ENCODE assay signal across 11 mouse cellular contexts in genomic region chr12:98585302-98585701, GRCm38 (mm10). TPM values are rescaled to one million over a fixed set of nuclear protein-coding genes. Genes with fewer than 3 reads are reported as not detected.
DNase-seq lines count a peak whose midpoint lies in the region; ATAC-seq and TF ChIP-seq lines count a peak whose summit lies in the region.
"Had no signal": no experiment of that assay in that cellular context is flagged by ENCODE, and none has a peak within 500 bp of the region (broad histone marks: within the 10 kb centered on the region; RNA-seq: fewer than 3 reads in every experiment).

No protein-coding gene starts in this region.

- no peak overlapping the region for H3K27ac ChIP-seq in hindbrain, embryonic 11.5 days (ENCODE audit: low read depth, low read length)
- no peak overlapping the region for H3K27ac ChIP-seq in hindbrain, embryonic 16.5 days (ENCODE audit: low read depth, low read length)
- no peak overlapping the region for H3K27ac ChIP-seq in midbrain, postnatal 0 days (ENCODE audit: low read depth, low read length)
- no peak overlapping the region for H3K27ac ChIP-seq in midbrain, embryonic 10.5 days (replicated peaks)
- H3K27ac ChIP-seq: macrophage had no signal

- no peak overlapping the region for H3K4me2 ChIP-seq in hindbrain, embryonic 11.5 days (replicated peaks; ENCODE audit: low read depth, low read length)
- H3K4me2 ChIP-seq in hindbrain, embryonic 16.5 days (ENCODE audit: low read length) = no peak overlapping the region
- H3K4me2 ChIP-seq in midbrain, postnatal 0 days (ENCODE audit: low read depth, low read length, poor library complexity, severe bottlenecking) = no peak overlapping the region

- H3K4me3 ChIP-seq in hindbrain, embryonic 11.5 days (ENCODE audit: low read depth, low read length) = no peak overlapping the region
- no peak overlapping the region for H3K4me3 ChIP-seq in hindbrain, embryonic 16.5 days (ENCODE audit: low read length)
- H3K4me3 ChIP-seq in midbrain, postnatal 0 days (ENCODE audit: low read depth, low read length) = no peak overlapping the region
- H3K4me3 ChIP-seq in midbrain, embryonic 10.5 days = no peak overlapping the region

- 41% methylated on average over 3 of the region's 3 CpGs for WGBS in hindbrain, embryonic 11.5 days
- WGBS in hindbrain, embryonic 16.5 days = 41% methylated on average over 3 of the region's 3 CpGs
- 36% methylated on average over 3 of the region's 3 CpGs for WGBS in midbrain, postnatal 0 days
- WGBS in midbrain, embryonic 10.5 days = 36% methylated on average over 3 of the region's 3 CpGs

- H3K9me3 ChIP-seq in hindbrain, embryonic 11.5 days (ENCODE audit: control insufficient read depth, low read length) = no peaks in the 10 kb centered on the region
- H3K9me3 ChIP-seq in hindbrain, embryonic 16.5 days (ENCODE audit: control insufficient read depth, low read length) = no peaks in the 10 kb centered on the region
- no peaks in the 10 kb centered on the region for H3K9me3 ChIP-seq in midbrain, postnatal 0 days (ENCODE audit: low read length)
- no peaks in the 10 kb centered on the region for H3K9me3 ChIP-seq in midbrain, embryonic 10.5 days (replicated peaks)

- ATAC-seq in hindbrain, embryonic 11.5 days (ENCODE audit: low FRiP score) = no peak
- ATAC-seq in hindbrain, embryonic 16.5 days = no peak
- ATAC-seq in midbrain, postnatal 0 days (ENCODE audit: low FRiP score) = no peak
- ATAC-seq: activated CD4-positive, CD25-positive, alpha-beta regulatory T cell, adult 4 months had no signal

- peak; percentile 62 for TF ChIP-seq CTCF in midbrain, postnatal 0 days (IDR thresholded peaks at IDR 0.05)

- peak; percentile 53 for DNase-seq in hindbrain, embryonic 11.5 days (ENCODE audit: low spot score)
- DNase-seq in midbrain, postnatal 0 days (ENCODE audit: low spot score) = peak; percentile 54
- DNase-seq in midbrain, embryonic 10.5 days (ENCODE audit: low spot score) = no peak
- peak; percentile 4 for DNase-seq in c-Kit-positive CD71-positive TER-119-positive erythroid progenitor cells, embryonic 14.5 days (ENCODE audit: low spot score)
- peak; percentile 52 for DNase-seq in retina, postnatal 1 day
- DNase-seq in urinary bladder, postnatal 10 days (ENCODE audit: low spot score) = no peak
- no peak for DNase-seq in left cerebral cortex, postnatal 25 days (ENCODE audit: low spot score in 2 of 2)
- DNase-seq: gastrocnemius, postnatal 14 days had no signal

- H3K27me3 ChIP-seq in hindbrain, embryonic 11.5 days (ENCODE audit: control insufficient read depth, insufficient read depth, low read length) = no peaks in the 10 kb centered on the region
- H3K27me3 ChIP-seq in hindbrain, embryonic 16.5 days (replicated peaks; ENCODE audit: control insufficient read depth, insufficient read depth, low read length) = no peaks in the 10 kb centered on the region
- no peaks in the 10 kb centered on the region for H3K27me3 ChIP-seq in midbrain, postnatal 0 days (ENCODE audit: insufficient read depth, low read length)
- no peaks in the 10 kb centered on the region for H3K27me3 ChIP-seq in midbrain, embryonic 10.5 days (ENCODE audit: low read depth, poor library complexity, severe bottlenecking)

- H3K9ac ChIP-seq in hindbrain, embryonic 11.5 days (ENCODE audit: low read depth, low read length) = no peak overlapping the region
- H3K9ac ChIP-seq in hindbrain, embryonic 16.5 days (ENCODE audit: low read depth, low read length) = no peak overlapping the region
- H3K9ac ChIP-seq in midbrain, postnatal 0 days (replicated peaks; ENCODE audit: low read length, poor library complexity, severe bottlenecking) = no peak overlapping the region

- H3K4me1 ChIP-seq in hindbrain, embryonic 11.5 days (replicated peaks; ENCODE audit: control insufficient read depth, insufficient read depth, low read length) = no peaks in the 10 kb centered on the region
- no peaks in the 10 kb centered on the region for H3K4me1 ChIP-seq in hindbrain, embryonic 16.5 days (ENCODE audit: control insufficient read depth, insufficient read depth, low read depth, low read length)
- H3K4me1 ChIP-seq in midbrain, postnatal 0 days (ENCODE audit: insufficient read depth, low read length) = no peaks in the 10 kb centered on the region
- H3K4me1 ChIP-seq in midbrain, embryonic 10.5 days = peaks cover 6% of the 10 kb centered on the region

- intact Hi-C loops in left cerebral cortex, postnatal 25 days (cut with DNase I) = no loop called here

- H3K36me3 ChIP-seq in hindbrain, embryonic 11.5 days (ENCODE audit: control insufficient read depth, insufficient read depth, low read length) = no peaks in the 10 kb centered on the region
- no peaks in the 10 kb centered on the region for H3K36me3 ChIP-seq in hindbrain, embryonic 16.5 days (ENCODE audit: control insufficient read depth, insufficient read depth, low read length)
- H3K36me3 ChIP-seq in midbrain, postnatal 0 days (ENCODE audit: insufficient read depth, low read length) = no peaks in the 10 kb centered on the region
- no peaks in the 10 kb centered on the region for H3K36me3 ChIP-seq in midbrain, embryonic 10.5 days

RNA-seq across cellular contexts. Expression of gene Kcnk10, which starts 7.2 kb away (rescaled TPM):
- 36.5 and 40.3 TPM in 2 replicates for polyA plus RNA-seq in hindbrain, embryonic 11.5 days (2014; fragmentation: Nextera tagmentation; extraction: Ambion mirVana)
- 33.9 and 35.0 TPM in 2 replicates for polyA plus RNA-seq in hindbrain, embryonic 16.5 days (2015; fragmentation: Nextera tagmentation; extraction: Ambion mirVana)
- total RNA-seq in midbrain, postnatal 0 days (2014; rRNA removed) = 56.6 and 62.6 TPM in 2 replicates
- polyA plus RNA-seq in midbrain, postnatal 0 days (2015; fragmentation: Nextera tagmentation; extraction: Ambion mirVana) = 33.0 and 37.4 TPM in 2 replicates
- polyA plus RNA-seq in midbrain, embryonic 10.5 days (2016; fragmentation: Nextera tagmentation; extraction: Ambion mirVana) = 17.7 and 33.2 TPM in 2 replicates
- 10 to 100 TPM; 13.4 to 15.2 TPM for total RNA-seq in left cerebral cortex, postnatal 25 days (2021)
- polyA plus RNA-seq: macrophage had no signal

RNA-seq across cellular contexts. Expression of gene Spata7, which starts 42.7 kb away (rescaled TPM):
- 22.5 and 27.8 TPM in 2 replicates for polyA plus RNA-seq in hindbrain, embryonic 11.5 days (2014; fragmentation: Nextera tagmentation; extraction: Ambion mirVana)
- polyA plus RNA-seq in hindbrain, embryonic 16.5 days (2015; fragmentation: Nextera tagmentation; extraction: Ambion mirVana) = 30.9 and 35.9 TPM in 2 replicates
- 29.2 and 41.6 TPM in 2 replicates for total RNA-seq in midbrain, postnatal 0 days (2014; rRNA removed)
- 34.2 and 38.2 TPM in 2 replicates for polyA plus RNA-seq in midbrain, postnatal 0 days (2015; fragmentation: Nextera tagmentation; extraction: Ambion mirVana)
- polyA plus RNA-seq in midbrain, embryonic 10.5 days (2016; fragmentation: Nextera tagmentation; extraction: Ambion mirVana) = 19.5 and 21.6 TPM in 2 replicates
- 10 to 100 TPM; 32.5 to 33.4 TPM for total RNA-seq in left cerebral cortex, postnatal 25 days (2021)

Comparison
In these comparisons a context has a peak if more than half of its experiments do, and no peak if none do; other contexts are left out.
1. DNase-seq: peak in hindbrain, embryonic 11.5 days (single experiment), midbrain, postnatal 0 days (single experiment), c-Kit-positive CD71-positive TER-119-positive erythroid progenitor cells, embryonic 14.5 days (single experiment) and retina, postnatal 1 day (single experiment); none in midbrain, embryonic 10.5 days (single experiment), urinary bladder, postnatal 10 days (single experiment) and left cerebral cortex, postnatal 25 days (0 of 2).